Mouse (Mus musculus) embryonic facial prominence, embryonic 14.5 days (tissue): ENCODE measurements around the gene Maff. TPM values are rescaled to one million over a fixed set of nuclear protein-coding genes. Genes with fewer than 3 reads are reported as not detected.

ENCODE experiments used
- ATAC-seq: fragments of 200-750 bp; cut with Nextera tagmentation; 2 replicates; pipeline ENCODE4 v1.8.0; 2017; ENCODE audit warnings: low read depth, moderate number of reproducible peaks, moderate TSS enrichment
- DNase-seq: peaks from one replicate; pipeline ENCODE4 v3.0.0-alpha.2; 2015; ENCODE audit warnings: low spot score
- H3K27ac ChIP-seq: fragments of 300-500 bp; sonication (generic); replicated peaks from 2 replicates; pipeline ENCODE4 v1.5.1; 2014; ENCODE audit warnings: low read depth, mild to moderate bottlenecking, low read length, moderate library complexity
- H3K27me3 ChIP-seq: fragments of 300-500 bp; sonication (generic); replicated peaks from 2 replicates; pipeline ENCODE4 v1.6.1; 2014; ENCODE audit warnings: low read length; ENCODE audit not compliant: control insufficient read depth, insufficient read depth
- H3K36me3 ChIP-seq: fragments of 300-500 bp; sonication (generic); 2 replicates; pipeline ENCODE4 v1.6.1; 2014; ENCODE audit warnings: low read length, mixed read lengths; ENCODE audit not compliant: control insufficient read depth, insufficient read depth
- H3K4me1 ChIP-seq: fragments of 300-500 bp; sonication (generic); 2 replicates; pipeline ENCODE4 v1.6.1; 2014; ENCODE audit warnings: antibody characterized with exemption, low read length; ENCODE audit not compliant: control insufficient read depth, insufficient read depth
- H3K4me2 ChIP-seq: fragments of 300-500 bp; sonication (generic); 2 replicates; pipeline ENCODE4 v1.6.1; 2014; ENCODE audit warnings: low read depth, mild to moderate bottlenecking, low read length, moderate library complexity, mixed read lengths
- H3K4me3 ChIP-seq: fragments of 300-500 bp; sonication (generic); 2 replicates; pipeline ENCODE4 v1.5.1; 2014; ENCODE audit warnings: low read depth, mild to moderate bottlenecking, low read length
- H3K9ac ChIP-seq: fragments of 300-500 bp; sonication (generic); 2 replicates; pipeline ENCODE4 v1.6.1; 2014; ENCODE audit warnings: low read depth, mild to moderate bottlenecking, low read length, moderate library complexity, mixed read lengths
- H3K9me3 ChIP-seq: fragments of 300-500 bp; sonication (generic); 2 replicates; pipeline ENCODE4 v1.6.1; 2016; ENCODE audit warnings: low read length; ENCODE audit not compliant: control insufficient read depth
- WGBS: fragments of 180-500 bp; shearing (Covaris S2); extraction: QIAGEN DNeasy Blood & Tissue Kit; methylation state at CpG from one replicate; pipeline ENCODE4 v1.1.7; 2014; 5-methylcytosine and 5-hydroxymethylcytosine counted together
- polyA plus RNA-seq: library from polyadenylated mRNA; unstranded; fragments of >200 nt; fragmentation: Nextera tagmentation; extraction: Ambion mirVana; gene quantifications from 2 replicates; pipeline ENCODE4 v1.2.1, GENCODE M21; 2014

Gene Maff
- polyA plus RNA-seq, 1 experiment from 2014 or later: 2.8 TPM

DNA sequence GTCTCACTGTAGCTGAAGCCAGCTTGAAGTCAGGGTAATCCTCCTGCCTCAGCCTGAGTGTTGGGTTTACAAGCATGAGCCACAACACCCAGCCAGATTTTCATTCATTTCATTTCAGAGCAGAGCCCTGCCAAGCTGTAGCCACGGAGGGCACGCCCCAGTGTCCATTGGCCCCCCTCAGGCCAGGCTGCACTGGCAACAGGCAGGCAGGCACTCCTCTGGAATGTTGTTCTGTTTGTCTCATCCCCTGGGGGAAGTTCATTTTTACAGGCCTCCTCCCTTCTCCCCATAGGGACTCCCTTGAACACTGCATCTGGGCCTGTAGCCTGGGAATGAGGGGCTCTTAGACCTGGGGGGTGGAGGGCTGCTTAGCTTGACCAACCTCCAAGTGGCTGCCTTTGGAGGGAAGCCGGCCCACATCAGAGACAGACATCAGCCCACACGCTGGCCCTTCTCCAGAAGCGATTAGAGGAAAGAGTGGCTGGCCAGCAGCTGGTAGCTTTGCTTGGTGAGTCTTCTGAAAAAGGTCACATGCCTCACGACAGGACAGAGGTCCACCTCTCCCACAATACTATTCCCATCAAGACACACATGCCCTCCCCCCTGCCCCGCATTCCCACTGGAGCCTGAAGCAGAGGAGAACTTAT lies 45.1 kb downstream of the Maff start:
- WGBS: 37% methylated on average over 7 of the region's 7 CpGs
- peak; percentile 82 for DNase-seq

DNA sequence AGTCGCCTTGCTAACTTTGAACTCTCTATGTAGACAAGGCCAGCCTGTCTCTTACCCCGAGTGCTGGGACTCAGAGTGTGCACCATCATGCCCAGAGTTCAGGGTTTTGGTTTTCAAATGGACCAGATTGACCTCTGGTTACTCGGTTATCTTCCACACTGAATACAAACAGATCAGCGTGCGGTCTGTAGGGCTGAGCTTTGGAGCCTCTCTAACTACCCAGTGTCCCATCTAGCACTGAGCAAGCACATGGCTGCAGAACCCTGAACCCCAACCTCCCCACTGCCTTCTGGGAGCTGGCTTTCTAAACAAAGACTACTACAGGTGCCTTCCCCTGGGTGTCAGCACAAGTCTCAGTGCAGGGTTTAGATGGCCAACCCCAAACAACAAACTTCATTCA lies 46.1 kb downstream of the Maff start:
- 0 out of 2 replicates have a peak overlapping the region, but pooled peaks have one; percentile 4 for H3K9ac ChIP-seq
- no peaks in the 10 kb centered on the region for H3K36me3 ChIP-seq
- no peaks in the 10 kb centered on the region for H3K9me3 ChIP-seq
- ATAC-seq (no peak), DNase-seq (no peak)
- peaks cover 23% of the 10 kb centered on the region for H3K4me1 ChIP-seq
- WGBS: 85% methylated on average over 5 of the region's 5 CpGs
- H3K4me3 ChIP-seq: no peak overlapping the region
- H3K27ac ChIP-seq: no peak overlapping the region
- no peak overlapping the region for H3K4me2 ChIP-seq
- H3K27me3 ChIP-seq: no peaks in the 10 kb centered on the region

More for the DNA sequence above, 45.1 kb downstream of the Maff start:
- Histone ChIP-seq H3K9me3 (no peaks in the 10 kb centered on the region), H3K4me1 (peaks cover 23% of the 10 kb centered on the region), H3K27ac (peak overlapping the region; percentile 53), H3K36me3 (no peaks in the 10 kb centered on the region), H3K4me2 (no peak overlapping the region), H3K4me3 (no peak overlapping the region), H3K27me3 (no peaks in the 10 kb centered on the region), H3K9ac (no peak overlapping the region)
- ATAC-seq: peak; percentile 62

- Histone ChIP-seq H3K27me3 (no peaks in the 10 kb centered on the region), H3K9ac (no peak overlapping the region), H3K4me1 (peaks cover 23% of the 10 kb centered on the region), H3K4me2 (no peak overlapping the region), H3K4me3 (no peak overlapping the region), H3K9me3 (no peaks in the 10 kb centered on the region), H3K27ac (no peak overlapping the region), H3K36me3 (0 out of 2 replicates have a peak, but pooled peaks cover 2% of the 10 kb centered on the region)
- DNase-seq: no peak
- 84% methylated on average over 6 of the region's 6 CpGs for WGBS
- no peak for ATAC-seq
These were observed 46.7 kb downstream of the Maff start for GRCm38 (mm10) chr15:79393101-79393500.

GRCm38 (mm10) chr15:79394842-79395241 lies 48.4 kb downstream of the Maff start:
- Histone ChIP-seq H3K9ac (no peak overlapping the region), H3K4me1 (peaks cover 14% of the 10 kb centered on the region), H3K27me3 (no peaks in the 10 kb centered on the region), H3K9me3 (no peaks in the 10 kb centered on the region), H3K4me2 (no peak overlapping the region), H3K27ac (no peak overlapping the region), H3K36me3 (0 out of 2 replicates have a peak, but pooled peaks cover 5% of the 10 kb centered on the region), H3K4me3 (no peak overlapping the region)
- DNase-seq (no peak), ATAC-seq (no peak)
- WGBS: 52% methylated on average over 4 of the region's 4 CpGs

- H3K27ac ChIP-seq: no peak overlapping the region
- WGBS: 75% methylated on average over 6 of the region's 6 CpGs
- peaks cover 16% of the 10 kb centered on the region for H3K4me1 ChIP-seq
- H3K9ac ChIP-seq: no peak overlapping the region
- no peak overlapping the region for H3K4me2 ChIP-seq
- H3K4me3 ChIP-seq: no peak overlapping the region
- H3K36me3 ChIP-seq: 0 out of 2 replicates have a peak, but pooled peaks cover 5% of the 10 kb centered on the region
- no peaks in the 10 kb centered on the region for H3K27me3 ChIP-seq
- ATAC-seq (no peak), DNase-seq (no peak)
- no peaks in the 10 kb centered on the region for H3K9me3 ChIP-seq
These were observed 48.9 kb downstream of the Maff start for GRCm38 (mm10) chr15:79395281-79395680.

DNA sequence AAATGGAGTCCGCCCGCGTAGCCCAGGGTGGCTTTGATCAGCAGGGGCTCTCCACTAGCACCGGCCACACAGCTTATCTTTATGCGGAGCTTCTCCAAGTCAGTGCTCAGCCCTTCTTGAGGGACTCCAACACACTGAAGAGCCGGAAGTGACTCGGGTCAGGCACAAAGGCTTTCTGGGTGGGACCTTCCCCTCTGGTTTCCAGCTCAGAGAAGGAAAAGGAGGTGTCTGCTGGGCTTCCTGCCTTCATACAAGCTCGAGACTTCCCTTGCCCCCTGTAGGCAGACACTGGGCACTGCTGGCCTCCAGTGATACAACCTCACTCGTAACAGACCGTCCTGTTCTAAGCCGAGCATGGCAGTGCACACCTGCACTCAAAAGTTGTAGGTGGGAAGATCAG lies 50.3 kb downstream of the Maff start:
- ATAC-seq: no peak
- no peak overlapping the region for H3K9ac ChIP-seq
- 83% methylated on average over 11 of the region's 11 CpGs for WGBS
- no peak overlapping the region for H3K4me2 ChIP-seq
- peaks cover 21% of the 10 kb centered on the region for H3K4me1 ChIP-seq
- no peak overlapping the region for H3K27ac ChIP-seq
- no peak overlapping the region; the same call in 1 of the 2 replicates for H3K4me3 ChIP-seq
- H3K36me3 ChIP-seq: 0 out of 2 replicates have a peak, but pooled peaks cover 5% of the 10 kb centered on the region
- no peak for DNase-seq
- H3K9me3 ChIP-seq: no peaks in the 10 kb centered on the region
- no peaks in the 10 kb centered on the region for H3K27me3 ChIP-seq

GRCm38 (mm10) chr15:79399231-79400052 lies 53.0 kb downstream of the Maff start:
- DNase-seq: no peak
- Histone ChIP-seq H3K4me1 (peaks cover 26% of the 10 kb centered on the region), H3K9me3 (no peaks in the 10 kb centered on the region), H3K4me2 (no peak overlapping the region), H3K36me3 (0 out of 2 replicates have a peak, but pooled peaks cover 5% of the 10 kb centered on the region), H3K27me3 (no peaks in the 10 kb centered on the region), H3K4me3 (no peak overlapping the region), H3K27ac (no peak overlapping the region), H3K9ac (0 out of 2 replicates have a peak overlapping the region, but pooled peaks have one; percentile 11)
- ATAC-seq: no peak
- WGBS: 68% methylated on average over 14 of the region's 14 CpGs

- Histone ChIP-seq H3K4me3 (no peak overlapping the region), H3K27ac (0 out of 2 replicates have a peak overlapping the region, but pooled peaks have one; percentile 7), H3K27me3 (no peaks in the 10 kb centered on the region), H3K9me3 (no peaks in the 10 kb centered on the region), H3K36me3 (0 out of 2 replicates have a peak, but pooled peaks cover 5% of the 10 kb centered on the region), H3K9ac (peak overlapping the region; percentile 41; the same call in 1 of the 2 replicates), H3K4me1 (peaks cover 26% of the 10 kb centered on the region), H3K4me2 (peak overlapping the region; percentile 90)
- ATAC-seq: no peak
- 44% methylated on average over 6 of the region's 6 CpGs for WGBS
- DNase-seq: no peak
These were observed 53.9 kb downstream of the Maff start for GRCm38 (mm10) chr15:79400134-79400974.
